Mouse (Mus musculus): ENCODE measurements around the gene Dohh.

DNA sequence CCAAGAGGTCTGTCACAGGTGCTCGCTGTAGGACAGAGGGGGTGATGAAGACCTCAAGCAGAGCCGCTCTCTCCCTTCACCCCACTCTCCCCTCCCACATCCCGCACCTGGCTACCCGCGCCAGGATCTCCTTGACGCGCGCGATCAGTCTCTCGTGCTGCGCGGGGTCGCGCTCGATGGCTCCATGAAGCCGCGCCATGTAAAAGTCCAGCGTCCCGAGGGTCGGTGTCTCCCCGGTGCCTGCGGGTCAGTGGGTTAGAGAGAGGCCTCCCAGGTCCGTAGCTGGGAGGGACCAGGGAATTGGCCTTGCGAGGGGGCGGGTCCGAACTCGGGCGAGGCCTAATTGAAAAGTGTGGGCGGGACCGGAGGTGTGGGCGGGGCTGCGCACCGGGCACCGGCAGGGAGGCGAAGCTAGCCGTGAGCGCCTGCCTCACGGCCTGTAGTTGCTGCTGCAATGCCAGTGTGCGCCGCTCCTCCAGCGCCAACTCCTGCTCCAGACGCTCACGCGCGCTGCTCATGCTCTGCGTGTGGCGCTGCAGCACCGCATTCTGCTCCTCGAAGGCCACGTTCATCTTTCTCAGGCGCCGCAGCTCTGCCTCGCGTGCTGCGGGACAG lies 37.7 kb upstream of the Dohh start:
- TF ChIP-seq POLR2A (IDR thresholded peaks at IDR 0.05; ENCODE audit: borderline replicate concordance, extremely low read depth, insufficient read depth, insufficient read length, poor library complexity, severe bottlenecking) (no peak), CTCF (IDR thresholded peaks at IDR 0.05; ENCODE audit: borderline replicate concordance, extremely low read depth, insufficient read depth, insufficient read length) (peak; percentile 43; the same call in 1 of the 2 replicates)
